Comparison of ENCODE assay signal across 7 mouse cellular contexts in the genomic region with DNA sequence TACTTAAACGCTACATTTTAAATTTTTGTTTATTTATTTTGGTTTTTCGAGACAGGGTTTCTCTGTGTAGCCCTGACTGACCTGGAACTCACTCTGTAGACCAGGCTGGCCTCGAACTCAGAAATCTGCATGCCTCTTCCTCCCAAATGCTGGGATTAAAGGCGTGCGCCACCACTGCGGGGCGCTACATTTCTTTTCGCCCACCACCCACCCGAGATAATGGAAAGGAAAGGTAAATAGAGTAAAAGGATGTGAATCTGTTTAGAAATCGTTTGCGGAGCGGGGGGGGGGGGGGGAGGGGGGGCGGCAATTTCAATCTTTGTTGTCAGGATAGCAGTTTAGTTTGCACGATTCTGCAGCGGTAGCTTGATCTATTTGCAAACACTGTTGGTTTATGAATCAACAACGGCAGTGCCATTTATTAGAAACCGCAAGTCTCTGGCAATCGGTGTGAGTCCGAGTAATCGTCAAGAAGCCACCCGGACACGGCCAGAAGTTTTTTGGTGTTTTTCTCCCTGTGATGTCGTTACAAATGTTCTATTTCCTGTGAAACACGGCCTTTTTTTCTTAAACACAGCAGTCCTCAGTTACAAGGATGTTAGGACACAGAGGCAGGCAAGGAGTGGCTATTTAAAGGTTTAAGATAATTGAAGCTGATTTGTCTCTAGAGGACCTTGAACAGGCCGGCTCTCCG. TPM values are rescaled to one million over a fixed set of nuclear protein-coding genes. Genes with fewer than 3 reads are reported as not detected.
DNase-seq lines count a peak whose midpoint lies in the region; ATAC-seq and TF ChIP-seq lines count a peak whose summit lies in the region.

No protein-coding gene starts in this region.

- peaks cover 23% of the 10 kb centered on the region for H3K4me1 ChIP-seq in E14TG2a.4 (replicated peaks; ENCODE audit: low read depth, low read length)
- no peaks in the 10 kb centered on the region for H3K4me1 ChIP-seq in hindbrain, embryonic 16.5 days (ENCODE audit: control insufficient read depth, insufficient read depth, low read depth, low read length)
- H3K4me1 ChIP-seq in liver, embryonic 15.5 days (replicated peaks): peaks cover 22% of the 10 kb centered on the region
- H3K4me1 ChIP-seq in neural tube, embryonic 13.5 days (replicated peaks): peaks cover 10% of the 10 kb centered on the region; the same call in 1 of the 2 replicates

- peak overlapping the region; percentile 86 for H3K27ac ChIP-seq in hindbrain, embryonic 16.5 days (ENCODE audit: low read depth, low read length)
- peak overlapping the region; percentile 96 for H3K27ac ChIP-seq in liver, embryonic 15.5 days (replicated peaks)
- H3K27ac ChIP-seq in neural tube, embryonic 13.5 days (replicated peaks): peak overlapping the region; percentile 91

- WGBS in hindbrain, embryonic 16.5 days: 5% methylated on average over 25 of the region's 26 CpGs
- 2% methylated on average over 26 of the region's 26 CpGs for WGBS in liver, embryonic 15.5 days (ENCODE audit: insufficient replicate concordance)
- WGBS in neural tube, embryonic 13.5 days: 4% methylated on average over 26 of the region's 26 CpGs

- peak overlapping the region; percentile 53 for H3K9ac ChIP-seq in hindbrain, embryonic 16.5 days (ENCODE audit: low read depth, low read length)
- peak overlapping the region; percentile 69 for H3K9ac ChIP-seq in liver, embryonic 15.5 days
- H3K9ac ChIP-seq in neural tube, embryonic 13.5 days: peak overlapping the region; percentile 63

- peak overlapping the region; percentile 51 for H3K4me3 ChIP-seq in E14TG2a.4 (replicated peaks; ENCODE audit: low read length)
- H3K4me3 ChIP-seq in hindbrain, embryonic 16.5 days (ENCODE audit: low read length): peak overlapping the region; percentile 27
- peak overlapping the region; percentile 64 for H3K4me3 ChIP-seq in liver, embryonic 15.5 days (replicated peaks)
- peak overlapping the region; percentile 33 for H3K4me3 ChIP-seq in neural tube, embryonic 13.5 days

- no peaks in the 10 kb centered on the region for H3K9me3 ChIP-seq in E14TG2a.4 (ENCODE audit: low read length)
- H3K9me3 ChIP-seq in hindbrain, embryonic 16.5 days (ENCODE audit: control insufficient read depth, low read length): no peaks in the 10 kb centered on the region
- no peaks in the 10 kb centered on the region for H3K9me3 ChIP-seq in liver, embryonic 15.5 days (replicated peaks)
- H3K9me3 ChIP-seq in neural tube, embryonic 13.5 days: no peaks in the 10 kb centered on the region

- no peaks in the 10 kb centered on the region for H3K27me3 ChIP-seq in E14TG2a.4 (ENCODE audit: insufficient read depth, low read length)
- H3K27me3 ChIP-seq in hindbrain, embryonic 16.5 days (replicated peaks; ENCODE audit: control insufficient read depth, insufficient read depth, low read length): peaks cover 5% of the 10 kb centered on the region
- H3K27me3 ChIP-seq in liver, embryonic 15.5 days: no peaks in the 10 kb centered on the region
- H3K27me3 ChIP-seq in neural tube, embryonic 13.5 days: peaks cover 20% of the 10 kb centered on the region

- ATAC-seq in hindbrain, embryonic 16.5 days: no peak
- no peak for ATAC-seq in liver, embryonic 15.5 days (ENCODE audit: insufficient read depth)
- ATAC-seq in neural tube, embryonic 13.5 days (ENCODE audit: low read depth): no peak

- peak overlapping the region; percentile 69 for H3K4me2 ChIP-seq in hindbrain, embryonic 16.5 days (ENCODE audit: low read length)
- H3K4me2 ChIP-seq in liver, embryonic 15.5 days: peak overlapping the region; percentile 82
- H3K4me2 ChIP-seq in neural tube, embryonic 13.5 days: peak overlapping the region; percentile 56

- 0 out of 2 replicates have a peak, but pooled peaks have one; percentile 9 for TF ChIP-seq CTCF in E14TG2a.4 (conservative IDR thresholded peaks at IDR 0.05; ENCODE audit: low read length)

- H3K36me3 ChIP-seq in E14TG2a.4 (ENCODE audit: insufficient read depth, low read length): no peaks in the 10 kb centered on the region
- H3K36me3 ChIP-seq in hindbrain, embryonic 16.5 days (ENCODE audit: control insufficient read depth, insufficient read depth, low read length): no peaks in the 10 kb centered on the region
- no peaks in the 10 kb centered on the region for H3K36me3 ChIP-seq in liver, embryonic 15.5 days (replicated peaks)
- H3K36me3 ChIP-seq in neural tube, embryonic 13.5 days: no peaks in the 10 kb centered on the region

- peak; percentile 56 for DNase-seq in adrenal gland, postnatal 14 days
- peak; percentile 27 for DNase-seq in fibroblast of lung, adult 2 months (ENCODE audit: low read depth)
- DNase-seq in ovary, postnatal 36 days (ENCODE audit: low spot score): no peak

RNA-seq across cellular contexts. Expression of gene BC107364, which starts 35.6 kb away (rescaled TPM):
- total RNA-seq in adrenal gland, postnatal 14 days (2021): not detected in 2 replicates
- polyA plus RNA-seq in hindbrain, embryonic 16.5 days (2015; fragmentation: Nextera tagmentation; extraction: Ambion mirVana): not detected in 2 replicates
- not detected in 2 replicates for polyA plus RNA-seq in liver, embryonic 15.5 days (2015; fragmentation: Nextera tagmentation; extraction: Ambion mirVana)
- polyA plus RNA-seq in neural tube, embryonic 13.5 days (2015; fragmentation: Nextera tagmentation; extraction: Ambion mirVana): not detected in 2 replicates

RNA-seq across cellular contexts. Expression of gene Hfe2, which starts 37.2 kb away (rescaled TPM):
- 6.9 TPM in 1 of 2 replicates, not detected in the other for total RNA-seq in adrenal gland, postnatal 14 days (2021)
- 3.3 and 3.5 TPM in 2 replicates for polyA plus RNA-seq in hindbrain, embryonic 16.5 days (2015; fragmentation: Nextera tagmentation; extraction: Ambion mirVana)
- 7.1 and 8.5 TPM in 2 replicates for polyA plus RNA-seq in liver, embryonic 15.5 days (2015; fragmentation: Nextera tagmentation; extraction: Ambion mirVana)
- polyA plus RNA-seq in neural tube, embryonic 13.5 days (2015; fragmentation: Nextera tagmentation; extraction: Ambion mirVana): 1.0 and 1.4 TPM in 2 replicates
